Mouse (Mus musculus) hindbrain, embryonic 16.5 days (tissue): Measurements from ENCODE around the gene Cdk2ap2. TPM values are rescaled to one million over a fixed set of nuclear protein-coding genes. Genes with fewer than 3 reads are reported as not detected.

Source experiments
- ATAC-seq: fragments of 200-750 bp; cut with Nextera tagmentation; 2 replicates; pipeline ENCODE4 v1.8.0; 2017; ENCODE audit warnings: moderate TSS enrichment, moderate library complexity
- H3K27ac ChIP-seq: fragments of 300-500 bp; sonication (generic); 2 replicates; pipeline ENCODE4 v1.5.1; 2014; ENCODE audit warnings: low read depth, mild to moderate bottlenecking, control low read depth, low read length, moderate library complexity
- H3K27me3 ChIP-seq: fragments of 300-500 bp; sonication (generic); replicated peaks from 2 replicates; pipeline ENCODE4 v1.6.1; 2014; ENCODE audit warnings: low read length; ENCODE audit not compliant: control insufficient read depth, insufficient read depth
- H3K36me3 ChIP-seq: fragments of 300-500 bp; sonication (generic); 2 replicates; pipeline ENCODE4 v1.6.1; 2014; ENCODE audit warnings: mild to moderate bottlenecking, low read length, moderate library complexity, mixed read lengths; ENCODE audit not compliant: control insufficient read depth, insufficient read depth
- H3K4me1 ChIP-seq: fragments of 300-500 bp; sonication (generic); 2 replicates; pipeline ENCODE4 v1.6.1; 2014; ENCODE audit warnings: low read depth, low read length; ENCODE audit not compliant: control insufficient read depth, insufficient read depth
- H3K4me2 ChIP-seq: fragments of 300-500 bp; sonication (generic); 2 replicates; pipeline ENCODE4 v1.6.1; 2014; ENCODE audit warnings: mild to moderate bottlenecking, low read length, control low read depth, moderate library complexity
- H3K4me3 ChIP-seq: fragments of 300-500 bp; sonication (generic); 2 replicates; pipeline ENCODE4 v1.5.1; 2014; ENCODE audit warnings: mild to moderate bottlenecking, low read length, control low read depth, moderate library complexity
- H3K9ac ChIP-seq: fragments of 300-500 bp; sonication (generic); 2 replicates; pipeline ENCODE4 v1.6.1; 2014; ENCODE audit warnings: low read depth, mild to moderate bottlenecking, control low read depth, low read length, moderate library complexity
- H3K9me3 ChIP-seq: fragments of 300-500 bp; sonication (generic); 2 replicates; pipeline ENCODE4 v1.6.1; 2014; ENCODE audit warnings: mild to moderate bottlenecking, low read length, moderate library complexity; ENCODE audit not compliant: control insufficient read depth
- WGBS: fragments of 180-500 bp; shearing (Covaris S2); extraction: QIAGEN DNeasy Blood & Tissue Kit; methylation state at CpG from one replicate; pipeline ENCODE4 v1.1.7; 2014; 5-methylcytosine and 5-hydroxymethylcytosine counted together
- polyA plus RNA-seq: library from polyadenylated mRNA; unstranded; fragments of >200 nt; fragmentation: Nextera tagmentation; extraction: Ambion mirVana; gene quantifications from 2 replicates; pipeline ENCODE4 v1.2.1, GENCODE M21; 2015

Cdk2ap2 gene
- polyA plus RNA-seq, 1 experiment from 2014 or later: 86.4 TPM

- H3K27ac ChIP-seq: no peak overlapping the region
- H3K4me3 ChIP-seq: no peak overlapping the region
- H3K27me3 ChIP-seq: no peaks in the 10 kb centered on the region
- ATAC-seq: no peak
- no peak overlapping the region for H3K4me2 ChIP-seq
- no peaks in the 10 kb centered on the region for H3K9me3 ChIP-seq
- WGBS: 83% methylated on average over 16 of the region's 16 CpGs
- no peaks in the 10 kb centered on the region for H3K36me3 ChIP-seq
- H3K4me1 ChIP-seq: peaks cover 14% of the 10 kb centered on the region
- no peak overlapping the region for H3K9ac ChIP-seq
Observed at GRCm38 (mm10) chr19:4144550-4145498, 47.8 kb downstream of the Cdk2ap2 start.

- H3K27ac ChIP-seq: no peak overlapping the region
- no peak overlapping the region for H3K4me3 ChIP-seq
- H3K9me3 ChIP-seq: no peaks in the 10 kb centered on the region
- H3K9ac ChIP-seq: no peak overlapping the region
- no peak overlapping the region for H3K4me2 ChIP-seq
- peaks cover 20% of the 10 kb centered on the region for H3K4me1 ChIP-seq
- H3K36me3 ChIP-seq: peaks cover 5% of the 10 kb centered on the region
- no peaks in the 10 kb centered on the region for H3K27me3 ChIP-seq
- no peak for ATAC-seq
- 87% methylated on average over 5 of the region's 5 CpGs for WGBS
Observed at GRCm38 (mm10) chr19:4145936-4146335, 49.0 kb downstream of the Cdk2ap2 start.

GRCm38 (mm10) chr19:4146366-4147021 is 49.5 kb downstream of the Cdk2ap2 start:
- no peak overlapping the region for H3K4me2 ChIP-seq
- H3K27me3 ChIP-seq: no peaks in the 10 kb centered on the region
- peaks cover 5% of the 10 kb centered on the region for H3K36me3 ChIP-seq
- H3K9me3 ChIP-seq: no peaks in the 10 kb centered on the region
- no peak overlapping the region for H3K4me3 ChIP-seq
- ATAC-seq: no peak
- peaks cover 20% of the 10 kb centered on the region for H3K4me1 ChIP-seq
- H3K9ac ChIP-seq: no peak overlapping the region
- 62% methylated on average over 12 of the region's 12 CpGs for WGBS
- H3K27ac ChIP-seq: no peak overlapping the region

GRCm38 (mm10) chr19:4147022-4147405 is 50.0 kb downstream of the Cdk2ap2 start:
- Histone ChIP-seq H3K4me1 (peaks cover 20% of the 10 kb centered on the region), H3K27ac (no peak overlapping the region), H3K4me2 (no peak overlapping the region), H3K4me3 (no peak overlapping the region), H3K36me3 (peaks cover 5% of the 10 kb centered on the region), H3K9ac (no peak overlapping the region), H3K27me3 (no peaks in the 10 kb centered on the region), H3K9me3 (no peaks in the 10 kb centered on the region)
- 36% methylated on average over 3 of the region's 3 CpGs for WGBS
- ATAC-seq: no peak

- peaks cover 9% of the 10 kb centered on the region for H3K36me3 ChIP-seq
- peak; percentile 18 for ATAC-seq
Observed at GRCm38 (mm10) chr19:4147782-4148490, 51.0 kb downstream of the Cdk2ap2 start.

GRCm38 (mm10) chr19:4148491-4148806 is 51.5 kb downstream of the Cdk2ap2 start, which contains the start of gene Coro1b:
Coro1b (plus strand) TSS chr19:4148619.
- Histone ChIP-seq H3K9ac (peak within 1 kb of the TSS; percentile 94), H3K9me3 (no peaks in the 10 kb centered on the region), H3K27ac (peak within 1 kb of the TSS; percentile 79), H3K4me1 (peaks cover 20% of the 10 kb centered on the region), H3K4me3 (peak within 1 kb of the TSS; percentile 90), H3K4me2 (peak within 1 kb of the TSS; percentile 76), H3K36me3 (peaks cover 9% of the 10 kb centered on the region), H3K27me3 (no peaks in the 10 kb centered on the region)
- 0% methylated on average over 28 of the region's 33 CpGs for WGBS
- ATAC-seq: peak; percentile 93

More at GRCm38 (mm10) chr19:4147782-4148490, 51.0 kb downstream of the Cdk2ap2 start:
- Histone ChIP-seq H3K4me3 (peak overlapping the region; percentile 90), H3K9ac (peak overlapping the region; percentile 94), H3K4me1 (peaks cover 20% of the 10 kb centered on the region), H3K4me2 (peak overlapping the region; percentile 76), H3K9me3 (no peaks in the 10 kb centered on the region), H3K27me3 (no peaks in the 10 kb centered on the region), H3K27ac (peak overlapping the region; percentile 79; the same call in 1 of the 2 replicates)
- WGBS: 37% methylated on average over 9 of the region's 9 CpGs

Other genes starting within 250 kb of the Cdk2ap2 start
- gene Chka, start 245.4 kb upstream of the Cdk2ap2 start, polyA plus RNA-seq: 56.1 and 56.3 TPM in 2 replicates
- 18.9 and 21.2 TPM in 2 replicates for gene Tcirg1, start 190.0 kb upstream of the Cdk2ap2 start, polyA plus RNA-seq
- gene Ndufs8, start 184.4 kb upstream of the Cdk2ap2 start, polyA plus RNA-seq: 307 and 320 TPM in 2 replicates
- gene Aldh3b1, start 167.4 kb upstream of the Cdk2ap2 start, polyA plus RNA-seq: 2.2 and 3.1 TPM in 2 replicates
- gene Unc93b1, start 162.0 kb upstream of the Cdk2ap2 start, polyA plus RNA-seq: 12.4 and 14.1 TPM in 2 replicates
- not detected in 2 replicates for gene Aldh3b3, start 138.5 kb upstream of the Cdk2ap2 start, polyA plus RNA-seq
- gene Aldh3b2, start 124.9 kb upstream of the Cdk2ap2 start, polyA plus RNA-seq: 0.44 and 0.66 TPM in 2 replicates
- gene Acy3, start 110.6 kb upstream of the Cdk2ap2 start, polyA plus RNA-seq: 2.9 and 3.1 TPM in 2 replicates
- 0.67 and 0.89 TPM in 2 replicates for gene Tbx10, start 104.4 kb upstream of the Cdk2ap2 start, polyA plus RNA-seq
- gene Nudt8, start 96.6 kb upstream of the Cdk2ap2 start, polyA plus RNA-seq: 22.6 and 25.5 TPM in 2 replicates
- 3.5 and 4.3 TPM in 2 replicates for gene Gm49405, start 96.6 kb upstream of the Cdk2ap2 start, polyA plus RNA-seq
- 4.9 and 6.6 TPM in 2 replicates for gene Doc2g, start 93.9 kb upstream of the Cdk2ap2 start, polyA plus RNA-seq
- 265 and 277 TPM in 2 replicates for gene Ndufv1, start 84.4 kb upstream of the Cdk2ap2 start, polyA plus RNA-seq
- 569 and 604 TPM in 2 replicates for gene Gstp1, start 59.2 kb upstream of the Cdk2ap2 start, polyA plus RNA-seq
- 2.5 and 2.6 TPM in 2 replicates for gene Gstp2, start 51.2 kb upstream of the Cdk2ap2 start, polyA plus RNA-seq
- 0.26 TPM in 1 of 2 replicates, not detected in the other for gene Gstp3, start 37.6 kb upstream of the Cdk2ap2 start, polyA plus RNA-seq
- gene Cabp2, start 15.6 kb upstream of the Cdk2ap2 start, polyA plus RNA-seq: not detected in 2 replicates
- 87.3 and 91.9 TPM in 2 replicates for gene Pitpnm1, start 2.8 kb downstream of the Cdk2ap2 start, polyA plus RNA-seq
- 109 and 113 TPM in 2 replicates for gene Aip, start 28.7 kb downstream of the Cdk2ap2 start, polyA plus RNA-seq
- not detected in 2 replicates for gene Gpr152, start 42.6 kb downstream of the Cdk2ap2 start, polyA plus RNA-seq
- 0.24 and 0.29 TPM in 2 replicates for gene Cabp4, start 46.9 kb downstream of the Cdk2ap2 start, polyA plus RNA-seq
- gene Coro1b, start 51.4 kb downstream of the Cdk2ap2 start, polyA plus RNA-seq: 116 and 122 TPM in 2 replicates
- gene Ptprcap, start 56.4 kb downstream of the Cdk2ap2 start, polyA plus RNA-seq: 0.41 and 0.63 TPM in 2 replicates
- gene Rps6kb2, start 66.2 kb downstream of the Cdk2ap2 start, polyA plus RNA-seq: 54.1 and 57.0 TPM in 2 replicates
- 6.5 and 7.9 TPM in 2 replicates for gene Carns1, start 78.3 kb downstream of the Cdk2ap2 start, polyA plus RNA-seq
- 0.54 and 1.1 TPM in 2 replicates for gene Tbc1d10c, start 94.1 kb downstream of the Cdk2ap2 start, polyA plus RNA-seq
- gene Ppp1ca, start 94.9 kb downstream of the Cdk2ap2 start, polyA plus RNA-seq: 604 and 614 TPM in 2 replicates
- 25.0 and 26.5 TPM in 2 replicates for gene Rad9a, start 104.5 kb downstream of the Cdk2ap2 start, polyA plus RNA-seq
- 1.0 and 1.1 TPM in 2 replicates for gene Clcf1, start 117.1 kb downstream of the Cdk2ap2 start, polyA plus RNA-seq
- gene AC109138.7, start 117.2 kb downstream of the Cdk2ap2 start, polyA plus RNA-seq: not detected in 2 replicates
- 21.3 and 24.0 TPM in 2 replicates for gene Pold4, start 134.7 kb downstream of the Cdk2ap2 start, polyA plus RNA-seq
- 19.9 and 21.2 TPM in 2 replicates for gene Ssh3, start 172.0 kb downstream of the Cdk2ap2 start, polyA plus RNA-seq
- 69.0 and 85.3 TPM in 2 replicates for gene Ankrd13d, start 186.0 kb downstream of the Cdk2ap2 start, polyA plus RNA-seq
- gene Grk2, start 209.0 kb downstream of the Cdk2ap2 start, polyA plus RNA-seq: 27.3 and 28.3 TPM in 2 replicates